Mouse (Mus musculus) thymus, adult 2 months (tissue): ENCODE measurements at regions not wholly inside any gene's neighbourhood (a gene's known extent, or its start where the extent isn't known, plus 50 kb on each side); places are given as distances from the start of the nearest gene placed in this dataset.
"Not testable (repeated sequence)": the region's sequence is repeated elsewhere in the genome, so short reads cannot be mapped to it uniquely, and the experiment has no call there.

Source experiments
- DNase-seq: peaks from one replicate; pipeline ENCODE4 v3.0.0; 2021
- H3K27ac ChIP-seq: fragments of 200-500 bp; 2 replicates; pipeline ENCODE4 v1.5.1; 2012; ENCODE audit warnings: low read length, control low read depth; ENCODE audit not compliant: control insufficient read depth, insufficient read depth
- H3K27me3 ChIP-seq: fragments of 200-500 bp; 2 replicates; pipeline ENCODE4 v1.6.1; 2012; ENCODE audit warnings: mild to moderate bottlenecking, low read length, moderate library complexity, mixed read lengths; ENCODE audit not compliant: control insufficient read depth, insufficient read depth
- H3K36me3 ChIP-seq: fragments of 200-500 bp; 2 replicates; pipeline ENCODE4 v1.6.1; 2012; ENCODE audit warnings: mild to moderate bottlenecking, low read length, moderate library complexity; ENCODE audit not compliant: control insufficient read depth, insufficient read depth
- H3K4me1 ChIP-seq: fragments of 200-500 bp; replicated peaks from 2 replicates; pipeline ENCODE4 v1.6.1; 2012; ENCODE audit warnings: low read length; ENCODE audit not compliant: control insufficient read depth, insufficient read depth
- H3K4me3 ChIP-seq: fragments of 200-500 bp; 2 replicates; pipeline ENCODE4 v1.5.1; 2012; ENCODE audit warnings: mild to moderate bottlenecking, low read length, control low read depth, moderate library complexity; ENCODE audit not compliant: control insufficient read depth, insufficient read depth
- CTCF ChIP-seq: fragments of 200-500 bp; IDR thresholded peaks from 2 replicates; pipeline ENCODE4 v1.5.1; 2012; ENCODE audit warnings: mild to moderate bottlenecking, control low read depth, low read length, moderate library complexity, borderline replicate concordance; ENCODE audit not compliant: control insufficient read depth, poor library complexity, insufficient read depth; ENCODE audit errors: extremely low read depth
- POLR2A ChIP-seq: fragments of 200-500 bp; IDR thresholded peaks from 2 replicates; pipeline ENCODE4 v1.6.1; 2012; ENCODE audit warnings: mild to moderate bottlenecking, low read length, control low read depth, moderate library complexity; ENCODE audit not compliant: control insufficient read depth, poor library complexity, insufficient read depth; ENCODE audit errors: extremely low read depth
- WGBS: fragments of 180-500 bp; shearing (Covaris S2); methylation state at CpG from one replicate; pipeline ENCODE4 v1.1.7; 2018; 5-methylcytosine and 5-hydroxymethylcytosine counted together

GRCm38 (mm10) chr12:25513679-25514078, 416.7 kb upstream of the Id2 start:
- no peak overlapping the region for H3K4me3 ChIP-seq
- H3K27me3 ChIP-seq, result no peaks in the 10 kb centered on the region
- H3K27ac ChIP-seq, result no peak overlapping the region
- H3K36me3 ChIP-seq, result no peaks in the 10 kb centered on the region
- no peak for DNase-seq
- H3K4me1 ChIP-seq, result no peaks in the 10 kb centered on the region
- TF ChIP-seq POLR2A, result no peak
- no peak for TF ChIP-seq CTCF

GRCm38 (mm10) chr12:25509666-25510065, 412.7 kb upstream of the Id2 start:
- TF ChIP-seq POLR2A, result no peak
- TF ChIP-seq CTCF, result no peak
- Histone ChIP-seq H3K4me1 (no peaks in the 10 kb centered on the region), H3K27me3 (no peaks in the 10 kb centered on the region), H3K27ac (no peak overlapping the region), H3K36me3 (no peaks in the 10 kb centered on the region), H3K4me3 (no peak overlapping the region)
- WGBS, result 92% methylated on average over 4 of the region's 4 CpGs
- DNase-seq, result no peak

GRCm38 (mm10) chr12:25493233-25493632, 396.3 kb upstream of the Id2 start:
- 91% methylated on average over 5 of the region's 5 CpGs for WGBS
- TF ChIP-seq CTCF (no peak), POLR2A (no peak)
- Histone ChIP-seq H3K36me3 (no peaks in the 10 kb centered on the region), H3K27ac (no peak overlapping the region), H3K27me3 (no peaks in the 10 kb centered on the region), H3K4me1 (no peaks in the 10 kb centered on the region), H3K4me3 (no peak overlapping the region)
- no peak for DNase-seq

GRCm38 (mm10) chr12:25492483-25493190, 395.7 kb upstream of the Id2 start:
- H3K4me3 ChIP-seq, result no peak overlapping the region
- no peaks in the 10 kb centered on the region for H3K4me1 ChIP-seq
- no peak for TF ChIP-seq POLR2A
- TF ChIP-seq CTCF, result no peak
- WGBS, result 94% methylated on average over 3 of the region's 3 CpGs
- H3K27ac ChIP-seq, result no peak overlapping the region
- H3K36me3 ChIP-seq, result no peaks in the 10 kb centered on the region
- no peaks in the 10 kb centered on the region for H3K27me3 ChIP-seq
- no peak for DNase-seq

- 62% methylated on average over 10 of the region's 10 CpGs for WGBS
- H3K4me1 ChIP-seq, result peaks cover 6% of the 10 kb centered on the region
- no peaks in the 10 kb centered on the region for H3K27me3 ChIP-seq
- H3K27ac ChIP-seq, result no peak overlapping the region
- TF ChIP-seq POLR2A, result no peak
- TF ChIP-seq CTCF, result no peak
- H3K36me3 ChIP-seq, result no peaks in the 10 kb centered on the region
- peak; percentile 8 for DNase-seq
- no peak overlapping the region for H3K4me3 ChIP-seq
Measured at GRCm38 (mm10) chr12:25475180-25475758, 378.3 kb upstream of the Id2 start.

GRCm38 (mm10) chr12:25469181-25469580, 372.2 kb upstream of the Id2 start:
- 90% methylated on average over 10 of the region's 10 CpGs for WGBS
- Histone ChIP-seq H3K4me1 (no peaks in the 10 kb centered on the region), H3K36me3 (no peaks in the 10 kb centered on the region), H3K27ac (no peak overlapping the region), H3K4me3 (no peak overlapping the region), H3K27me3 (no peaks in the 10 kb centered on the region)
- TF ChIP-seq POLR2A, result no peak
- TF ChIP-seq CTCF, result no peak
- DNase-seq, result no peak

- Histone ChIP-seq H3K27ac (no peak overlapping the region), H3K4me1 (no peaks in the 10 kb centered on the region), H3K27me3 (no peaks in the 10 kb centered on the region), H3K4me3 (no peak overlapping the region), H3K36me3 (no peaks in the 10 kb centered on the region)
- no peak for DNase-seq
- WGBS, result 79% methylated on average over 12 of the region's 12 CpGs
- TF ChIP-seq CTCF (no peak), POLR2A (no peak)
Measured at GRCm38 (mm10) chr12:25467789-25468188, 370.8 kb upstream of the Id2 start.

GRCm38 (mm10) chr12:25462690-25463089, 365.8 kb upstream of the Id2 start:
- WGBS, result 29% methylated on average over 2 of the region's 2 CpGs
- H3K36me3 ChIP-seq, H3K27ac ChIP-seq, H3K27me3 ChIP-seq, DNase-seq, H3K4me1 ChIP-seq, H3K4me3 ChIP-seq: not testable (repeated sequence)
